Mouse (Mus musculus): Measurements from ENCODE around the gene Rhof. TPM values are rescaled to one million over a fixed set of nuclear protein-coding genes. Genes with fewer than 3 reads are reported as not detected.

Gene Rhof
- total RNA-seq, 2 experiments from 2014 or later: 1.1 TPM; not detected in 1

- ATAC-seq (replicated peaks; ENCODE audit: low FRiP score, low TSS enrichment, poor library complexity, severe bottlenecking): no peak
Observed at GRCm38 (mm10) chr5:123118826-123119225, 13.7 kb downstream of the Rhof start.

- ATAC-seq (replicated peaks; ENCODE audit: low FRiP score, low TSS enrichment, poor library complexity, severe bottlenecking): no peak
Observed at GRCm38 (mm10) chr5:123117773-123118172, 14.7 kb downstream of the Rhof start.

GRCm38 (mm10) chr5:123117257-123117656 lies 15.2 kb downstream of the Rhof start:
- peak; percentile 62; the same call in 1 of the 2 replicates for ATAC-seq (replicated peaks; ENCODE audit: low FRiP score, low TSS enrichment, poor library complexity, severe bottlenecking)

- no peak for ATAC-seq (replicated peaks; ENCODE audit: low FRiP score, low TSS enrichment, poor library complexity, severe bottlenecking)
Observed at GRCm38 (mm10) chr5:123116080-123116479, 16.4 kb downstream of the Rhof start.

GRCm38 (mm10) chr5:123114924-123115323 lies 17.6 kb downstream of the Rhof start:
- ATAC-seq (replicated peaks; ENCODE audit: low FRiP score, low TSS enrichment, poor library complexity, severe bottlenecking): no peak

GRCm38 (mm10) chr5:123114109-123114508 lies 18.4 kb downstream of the Rhof start:
- no peak for ATAC-seq (replicated peaks; ENCODE audit: low FRiP score, low TSS enrichment, poor library complexity, severe bottlenecking)

- no peak for ATAC-seq (replicated peaks; ENCODE audit: low FRiP score, low TSS enrichment, poor library complexity, severe bottlenecking)
Observed at GRCm38 (mm10) chr5:123110296-123110721, 22.2 kb downstream of the Rhof start.

- ATAC-seq (replicated peaks; ENCODE audit: low FRiP score, low TSS enrichment, poor library complexity, severe bottlenecking): no peak
Observed at GRCm38 (mm10) chr5:123109452-123110203, 22.9 kb downstream of the Rhof start.

GRCm38 (mm10) chr5:123104769-123105168 lies 27.7 kb downstream of the Rhof start:
- no peak for ATAC-seq (replicated peaks; ENCODE audit: low FRiP score, low TSS enrichment, poor library complexity, severe bottlenecking)

GRCm38 (mm10) chr5:123103556-123103955 lies 28.9 kb downstream of the Rhof start:
- ATAC-seq (replicated peaks; ENCODE audit: low FRiP score, low TSS enrichment, poor library complexity, severe bottlenecking): no peak

GRCm38 (mm10) chr5:123102376-123102775 lies 30.1 kb downstream of the Rhof start:
- no peak for ATAC-seq (replicated peaks; ENCODE audit: low FRiP score, low TSS enrichment, poor library complexity, severe bottlenecking)

GRCm38 (mm10) chr5:123098487-123098886 lies 34.0 kb downstream of the Rhof start:
- no peak for ATAC-seq (replicated peaks; ENCODE audit: low FRiP score, low TSS enrichment, poor library complexity, severe bottlenecking)

- ATAC-seq (replicated peaks; ENCODE audit: low FRiP score, low TSS enrichment, poor library complexity, severe bottlenecking): no peak
Observed at GRCm38 (mm10) chr5:123096299-123096698, 36.2 kb downstream of the Rhof start.

- ATAC-seq (replicated peaks; ENCODE audit: low FRiP score, low TSS enrichment, poor library complexity, severe bottlenecking): peak; percentile 84
Observed at GRCm38 (mm10) chr5:123094238-123094991, 38.1 kb downstream of the Rhof start.

- ATAC-seq (replicated peaks; ENCODE audit: low FRiP score, low TSS enrichment, poor library complexity, severe bottlenecking): peak; percentile 77
Observed at GRCm38 (mm10) chr5:123093077-123093633, 39.3 kb downstream of the Rhof start.

GRCm38 (mm10) chr5:123090560-123091306 lies 41.8 kb downstream of the Rhof start:
- ATAC-seq (replicated peaks; ENCODE audit: low FRiP score, low TSS enrichment, poor library complexity, severe bottlenecking): no peak

- no peak for ATAC-seq (replicated peaks; ENCODE audit: low FRiP score, low TSS enrichment, poor library complexity, severe bottlenecking)
Observed at GRCm38 (mm10) chr5:123088784-123089183, 43.7 kb downstream of the Rhof start.

- ATAC-seq (replicated peaks; ENCODE audit: low FRiP score, low TSS enrichment, poor library complexity, severe bottlenecking): no peak
Observed at GRCm38 (mm10) chr5:123086501-123086900, 46.0 kb downstream of the Rhof start.

- ATAC-seq (replicated peaks; ENCODE audit: low FRiP score, low TSS enrichment, poor library complexity, severe bottlenecking): no peak
Observed at GRCm38 (mm10) chr5:123083340-123084050, 49.0 kb downstream of the Rhof start.

Data from megakaryocyte-erythroid progenitor cell, adult 5-6 weeks (primary cell).